8 mouse cellular contexts compared by ENCODE assay signal in genomic region chr10:93166382-93166769, GRCm38 (mm10). TPM values are rescaled to one million over a fixed set of nuclear protein-coding genes. Genes with fewer than 3 reads are reported as not detected.
DNase-seq lines count a peak whose midpoint lies in the region; ATAC-seq and TF ChIP-seq lines count a peak whose summit lies in the region.

No protein-coding gene starts in this region.

- TF ChIP-seq CTCF in midbrain, postnatal 0 days (IDR thresholded peaks at IDR 0.05) = no peak

- no peak overlapping the region for H3K9ac ChIP-seq in embryonic facial prominence, embryonic 14.5 days (ENCODE audit: low read depth, low read length)
- H3K9ac ChIP-seq in intestine, embryonic 16.5 days (ENCODE audit: low read depth, low read length) = no peak overlapping the region
- H3K9ac ChIP-seq in midbrain, postnatal 0 days (replicated peaks; ENCODE audit: low read length, poor library complexity, severe bottlenecking) = 0 out of 2 replicates have a peak overlapping the region, but pooled peaks have one; percentile 33

- H3K27me3 ChIP-seq in embryonic facial prominence, embryonic 14.5 days (replicated peaks; ENCODE audit: control insufficient read depth, insufficient read depth, low read length) = no peaks in the 10 kb centered on the region
- H3K27me3 ChIP-seq in intestine, embryonic 16.5 days (replicated peaks; ENCODE audit: control insufficient read depth, insufficient read depth, low read length) = no peaks in the 10 kb centered on the region
- no peaks in the 10 kb centered on the region for H3K27me3 ChIP-seq in midbrain, postnatal 0 days (ENCODE audit: insufficient read depth, low read length)

- peaks cover 29% of the 10 kb centered on the region for H3K4me1 ChIP-seq in embryonic facial prominence, embryonic 14.5 days (ENCODE audit: control insufficient read depth, insufficient read depth, low read length)
- H3K4me1 ChIP-seq in intestine, embryonic 16.5 days (ENCODE audit: control insufficient read depth, insufficient read depth, low read length) = peaks cover 7% of the 10 kb centered on the region
- H3K4me1 ChIP-seq in midbrain, postnatal 0 days (ENCODE audit: insufficient read depth, low read length) = peaks cover 18% of the 10 kb centered on the region

- H3K4me3 ChIP-seq in embryonic facial prominence, embryonic 14.5 days (ENCODE audit: low read depth, low read length) = no peak overlapping the region
- no peak overlapping the region for H3K4me3 ChIP-seq in intestine, embryonic 16.5 days (ENCODE audit: low read length)
- peak overlapping the region; percentile 10 for H3K4me3 ChIP-seq in midbrain, postnatal 0 days (ENCODE audit: low read depth, low read length)

- peak overlapping the region; percentile 17; the same call in 1 of the 2 replicates for H3K4me2 ChIP-seq in embryonic facial prominence, embryonic 14.5 days (ENCODE audit: low read depth, low read length)
- peak overlapping the region; percentile 15; the same call in 1 of the 2 replicates for H3K4me2 ChIP-seq in intestine, embryonic 16.5 days (ENCODE audit: low read depth, low read length)
- H3K4me2 ChIP-seq in midbrain, postnatal 0 days (ENCODE audit: low read depth, low read length, poor library complexity, severe bottlenecking) = peak overlapping the region; percentile 33

- H3K36me3 ChIP-seq in embryonic facial prominence, embryonic 14.5 days (ENCODE audit: control insufficient read depth, insufficient read depth, low read length) = no peaks in the 10 kb centered on the region
- no peaks in the 10 kb centered on the region for H3K36me3 ChIP-seq in intestine, embryonic 16.5 days (ENCODE audit: control insufficient read depth, insufficient read depth, low read length)
- no peaks in the 10 kb centered on the region for H3K36me3 ChIP-seq in midbrain, postnatal 0 days (ENCODE audit: insufficient read depth, low read length)

- no peak for DNase-seq in frontal cortex, postnatal 25 days (ENCODE audit: low spot score in 2 of 2)
- peak; percentile 71 for DNase-seq in ES-CJ7 (ENCODE audit: low read depth, low spot score)
- peak; percentile 55 for DNase-seq in embryonic facial prominence, embryonic 14.5 days (ENCODE audit: low spot score)
- DNase-seq in midbrain, postnatal 0 days (ENCODE audit: low spot score) = no peak
- DNase-seq in left cerebral cortex, adult 11 months (ENCODE audit: low spot score) = no peak
- no peak for DNase-seq in right cerebral cortex, postnatal 4 days

- WGBS in embryonic facial prominence, embryonic 14.5 days = 17% methylated on average over 5 of the region's 5 CpGs
- WGBS in intestine, embryonic 16.5 days = 27% methylated on average over 5 of the region's 5 CpGs
- 6% methylated on average over 5 of the region's 5 CpGs for WGBS in midbrain, postnatal 0 days

- no peak overlapping the region for H3K27ac ChIP-seq in embryonic facial prominence, embryonic 14.5 days (replicated peaks; ENCODE audit: low read depth, low read length)
- peak overlapping the region; percentile 48 for H3K27ac ChIP-seq in intestine, embryonic 16.5 days (ENCODE audit: low read length)
- H3K27ac ChIP-seq in midbrain, postnatal 0 days (ENCODE audit: low read depth, low read length) = no peak overlapping the region

- ATAC-seq in frontal cortex, adult (ENCODE audit: low TSS enrichment) = 0 out of 2 replicates have a peak, but pooled peaks have one; percentile 36
- ATAC-seq in embryonic facial prominence, embryonic 14.5 days (ENCODE audit: low read depth) = no peak; the same call in 1 of the 2 replicates
- ATAC-seq in intestine, embryonic 16.5 days = no peak
- ATAC-seq in midbrain, postnatal 0 days (ENCODE audit: low FRiP score) = no peak

- H3K9me3 ChIP-seq in embryonic facial prominence, embryonic 14.5 days (ENCODE audit: control insufficient read depth, low read length) = no peaks in the 10 kb centered on the region
- H3K9me3 ChIP-seq in intestine, embryonic 16.5 days (ENCODE audit: control insufficient read depth, low read length) = no peaks in the 10 kb centered on the region
- no peaks in the 10 kb centered on the region for H3K9me3 ChIP-seq in midbrain, postnatal 0 days (ENCODE audit: low read length)

RNA-seq across cellular contexts. Expression of gene Cdk17, which starts 5.7 kb away (rescaled TPM):
- polyA plus RNA-seq in embryonic facial prominence, embryonic 14.5 days (2014; fragmentation: Nextera tagmentation; extraction: Ambion mirVana) = 23.8 and 26.9 TPM in 2 replicates
- 8.3 and 8.9 TPM in 2 replicates for polyA plus RNA-seq in intestine, embryonic 16.5 days (2015; fragmentation: Nextera tagmentation; extraction: Ambion mirVana)
- 91.1 and 105 TPM in 2 replicates for total RNA-seq in midbrain, postnatal 0 days (2014; rRNA removed)
- 33.4 and 34.3 TPM in 2 replicates for polyA plus RNA-seq in midbrain, postnatal 0 days (2015; fragmentation: Nextera tagmentation; extraction: Ambion mirVana)

Comparison
In these comparisons a context has a peak if more than half of its experiments do, and no peak if none do; other contexts are left out.
1. DNase-seq: peak in ES-CJ7 (single experiment) and embryonic facial prominence, embryonic 14.5 days (single experiment); none in frontal cortex, postnatal 25 days (0 of 2), midbrain, postnatal 0 days (single experiment), left cerebral cortex, adult 11 months (single experiment) and right cerebral cortex, postnatal 4 days (single experiment).
2. Peak in every context shown above with its lines, with median percentiles within 50 percentile points of each other: H3K4me2 ChIP-seq.